Mouse (Mus musculus) kidney, adult 2 months (tissue): ENCODE measurements around the gene Vps18. TPM values are rescaled to one million over a fixed set of nuclear protein-coding genes. Genes with fewer than 3 reads are reported as not detected.

Experiments
- DNase-seq: peaks from one replicate; pipeline ENCODE4 v3.0.0; 2021
- H3K27ac ChIP-seq: fragments of 200-500 bp; 2 replicates; pipeline ENCODE4 v1.5.1; 2012; ENCODE audit warnings: low read depth, low read length, control low read depth, inconsistent platforms; ENCODE audit not compliant: insufficient read depth
- H3K27me3 ChIP-seq: fragments of 200-500 bp; replicated peaks from 2 replicates; pipeline ENCODE4 v1.6.1; 2012; ENCODE audit warnings: mild to moderate bottlenecking, moderate library complexity, low read length, inconsistent platforms; ENCODE audit not compliant: control insufficient read depth, insufficient read depth
- H3K36me3 ChIP-seq: fragments of 200-500 bp; 2 replicates; pipeline ENCODE4 v1.6.1; 2012; ENCODE audit warnings: mild to moderate bottlenecking, moderate library complexity, low read length, inconsistent platforms; ENCODE audit not compliant: control insufficient read depth, insufficient read depth
- H3K4me1 ChIP-seq: fragments of 200-500 bp; 2 replicates; pipeline ENCODE4 v1.6.1; 2011; ENCODE audit warnings: low read length; ENCODE audit not compliant: control insufficient read depth, insufficient read depth
- H3K4me3 ChIP-seq: fragments of 200-500 bp; 2 replicates; pipeline ENCODE4 v1.5.1; 2011; ENCODE audit warnings: mild to moderate bottlenecking, low read depth, low read length, control low read depth; ENCODE audit not compliant: insufficient read depth
- CTCF ChIP-seq: fragments of 200-500 bp; conservative IDR thresholded peaks from 2 replicates; pipeline ENCODE4 v1.5.1; 2011; ENCODE audit warnings: low read depth, mild to moderate bottlenecking, control low read depth, low read length, moderate library complexity, mixed read lengths; ENCODE audit not compliant: insufficient read depth, insufficient read length
- POLR2A ChIP-seq: fragments of 200-500 bp; IDR thresholded peaks from one replicate; pipeline ENCODE4 v1.6.1; 2011; ENCODE audit warnings: low read depth, low read length, control low read depth
- WGBS: fragments of 180-500 bp; shearing (Covaris S2); methylation state at CpG from one replicate; pipeline ENCODE4 v1.1.7; 2018; 5-methylcytosine and 5-hydroxymethylcytosine counted together
- polyA plus RNA-seq: library from polyadenylated mRNA; depleted of rRNA; stranded (reverse); fragments of >200 nt; gene quantifications from 2 replicates; pipeline ENCODE4 v1.2.3, GENCODE M21; 2012

The Vps18 gene
- polyA plus RNA-seq, 1 experiment = 24.0 TPM

DNA sequence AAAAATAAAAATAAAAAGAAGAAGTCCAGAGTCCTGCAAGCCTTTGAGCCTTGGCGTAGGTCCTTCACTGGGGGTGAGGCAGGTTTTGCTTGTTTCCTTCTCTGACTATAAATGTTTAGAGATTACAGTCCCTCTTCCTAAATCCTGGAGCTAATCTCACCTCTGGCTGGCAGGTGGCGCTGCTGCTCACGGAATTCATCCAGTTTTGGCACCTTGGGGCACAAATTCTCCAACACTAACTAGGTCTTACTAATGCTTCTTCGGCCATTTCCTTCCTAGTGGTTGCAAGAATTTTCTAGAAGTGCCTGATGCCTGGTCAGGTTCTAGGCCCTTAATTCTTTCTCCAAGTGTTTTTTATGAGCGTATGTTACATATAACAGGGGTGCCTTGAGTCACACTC lies 9.8 kb downstream of the Vps18 start:
- peak; percentile 85 for DNase-seq
- Histone ChIP-seq H3K27me3 (no peaks in the 10 kb centered on the region), H3K36me3 (no peaks in the 10 kb centered on the region; the same call in none of the 2 replicates), H3K27ac (no peak overlapping the region), H3K4me3 (no peak overlapping the region), H3K4me1 (peaks cover 7% of the 10 kb centered on the region; the same call in 1 of the 2 replicates)
- WGBS = 27% methylated on average over 5 of the region's 5 CpGs
- TF ChIP-seq CTCF = peak; percentile 90
- no peak for TF ChIP-seq POLR2A

- no peak for DNase-seq
- WGBS = 66% methylated on average over 2 of the region's 2 CpGs
- H3K36me3 ChIP-seq = no peaks in the 10 kb centered on the region; the same call in none of the 2 replicates
Observed at GRCm38 (mm10) chr2:119298839-119299238, 10.3 kb downstream of the Vps18 start.

GRCm38 (mm10) chr2:119299981-119300818 lies 11.7 kb downstream of the Vps18 start:
- Histone ChIP-seq H3K36me3 (no peaks in the 10 kb centered on the region; the same call in 1 of the 2 replicates), H3K4me3 (peak overlapping the region; percentile 5; the same call in 1 of the 2 replicates), H3K27ac (peak overlapping the region; percentile 74), H3K4me1 (peaks cover 7% of the 10 kb centered on the region; the same call in 1 of the 2 replicates), H3K27me3 (no peaks in the 10 kb centered on the region)
- DNase-seq = peak; percentile 95
- 8% methylated on average over 15 of the region's 15 CpGs for WGBS
- TF ChIP-seq CTCF (peak; percentile 77), POLR2A (no peak)

More at GRCm38 (mm10) chr2:119298839-119299238, 10.3 kb downstream of the Vps18 start:
- no peaks in the 10 kb centered on the region for H3K27me3 ChIP-seq
- peaks cover 7% of the 10 kb centered on the region; the same call in 1 of the 2 replicates for H3K4me1 ChIP-seq
- H3K27ac ChIP-seq = no peak overlapping the region
- H3K4me3 ChIP-seq = no peak overlapping the region
- TF ChIP-seq CTCF (no peak), POLR2A (no peak)

- DNase-seq = peak; percentile 76
- Histone ChIP-seq H3K27ac (peak overlapping the region; percentile 58), H3K4me3 (no peak overlapping the region), H3K36me3 (no peaks in the 10 kb centered on the region; the same call in 1 of the 2 replicates), H3K27me3 (no peaks in the 10 kb centered on the region), H3K4me1 (peaks cover 7% of the 10 kb centered on the region; the same call in 1 of the 2 replicates)
- no peak for TF ChIP-seq POLR2A
- TF ChIP-seq CTCF = no peak
- 50% methylated on average over 7 of the region's 7 CpGs for WGBS
Observed at GRCm38 (mm10) chr2:119300819-119301493, 12.4 kb downstream of the Vps18 start.

DNA sequence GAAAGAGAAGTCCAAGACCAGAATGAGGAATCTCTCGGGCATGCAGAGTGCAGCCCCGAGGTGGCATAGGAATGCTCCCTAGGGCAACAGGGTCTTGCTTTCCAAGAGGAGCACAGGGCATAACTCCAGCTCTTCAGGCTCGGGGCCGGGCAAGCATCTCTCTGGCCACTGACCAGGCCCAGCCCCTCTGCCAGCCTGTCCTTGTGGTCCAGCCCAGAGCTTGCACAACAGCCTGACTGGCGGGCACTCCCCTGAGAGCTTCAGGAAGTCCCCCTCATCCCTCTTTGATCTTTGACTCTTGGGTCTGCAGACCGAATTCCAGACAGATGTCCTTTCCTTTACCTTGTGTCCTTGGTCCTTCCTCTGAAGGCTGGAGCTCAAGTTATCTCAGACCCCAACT lies 14.3 kb downstream of the Vps18 start:
- Histone ChIP-seq H3K27ac (no peak overlapping the region), H3K36me3 (no peaks in the 10 kb centered on the region; the same call in 1 of the 2 replicates), H3K27me3 (no peaks in the 10 kb centered on the region), H3K4me3 (no peak overlapping the region), H3K4me1 (peaks cover 7% of the 10 kb centered on the region; the same call in 1 of the 2 replicates)
- TF ChIP-seq CTCF = no peak
- no peak for TF ChIP-seq POLR2A
- WGBS = 59% methylated on average over 6 of the region's 6 CpGs
- no peak for DNase-seq

DNA sequence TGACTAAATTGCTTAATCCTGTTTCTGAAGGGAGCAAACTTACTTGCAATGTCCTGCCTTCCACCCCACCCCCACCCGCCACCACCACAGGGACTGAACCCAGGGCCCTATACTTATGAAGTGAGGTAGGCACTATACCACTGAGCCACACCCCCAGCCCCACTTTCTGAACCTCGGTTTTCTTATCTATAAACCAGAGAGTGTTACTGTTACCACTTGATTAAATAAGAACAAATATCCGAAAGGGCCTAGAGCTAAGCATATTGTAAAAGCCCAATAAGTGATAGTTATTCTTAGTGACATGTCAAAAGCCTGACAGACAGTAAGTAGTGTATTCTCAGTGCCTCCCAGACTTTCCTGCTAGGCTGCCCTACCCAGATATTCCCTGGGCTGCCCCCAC lies 15.9 kb downstream of the Vps18 start:
- H3K4me1 ChIP-seq = 0 out of 2 replicates have a peak, but pooled peaks cover under 1% of the 10 kb centered on the region
- no peaks in the 10 kb centered on the region for H3K27me3 ChIP-seq
- no peak overlapping the region for H3K4me3 ChIP-seq
- 69% methylated on average over 3 of the region's 3 CpGs for WGBS
- H3K36me3 ChIP-seq = no peaks in the 10 kb centered on the region
- no peak for DNase-seq
- TF ChIP-seq CTCF (no peak), POLR2A (no peak)
- no peak overlapping the region for H3K27ac ChIP-seq
